Mouse (Mus musculus): ENCODE data around the gene Aldh1a3. TPM values are rescaled to one million over a fixed set of nuclear protein-coding genes. Genes with fewer than 3 reads are reported as not detected.

The Aldh1a3 gene
- not detected for polyA plus RNA-seq (2017; shearing (Covaris generic))

DNA sequence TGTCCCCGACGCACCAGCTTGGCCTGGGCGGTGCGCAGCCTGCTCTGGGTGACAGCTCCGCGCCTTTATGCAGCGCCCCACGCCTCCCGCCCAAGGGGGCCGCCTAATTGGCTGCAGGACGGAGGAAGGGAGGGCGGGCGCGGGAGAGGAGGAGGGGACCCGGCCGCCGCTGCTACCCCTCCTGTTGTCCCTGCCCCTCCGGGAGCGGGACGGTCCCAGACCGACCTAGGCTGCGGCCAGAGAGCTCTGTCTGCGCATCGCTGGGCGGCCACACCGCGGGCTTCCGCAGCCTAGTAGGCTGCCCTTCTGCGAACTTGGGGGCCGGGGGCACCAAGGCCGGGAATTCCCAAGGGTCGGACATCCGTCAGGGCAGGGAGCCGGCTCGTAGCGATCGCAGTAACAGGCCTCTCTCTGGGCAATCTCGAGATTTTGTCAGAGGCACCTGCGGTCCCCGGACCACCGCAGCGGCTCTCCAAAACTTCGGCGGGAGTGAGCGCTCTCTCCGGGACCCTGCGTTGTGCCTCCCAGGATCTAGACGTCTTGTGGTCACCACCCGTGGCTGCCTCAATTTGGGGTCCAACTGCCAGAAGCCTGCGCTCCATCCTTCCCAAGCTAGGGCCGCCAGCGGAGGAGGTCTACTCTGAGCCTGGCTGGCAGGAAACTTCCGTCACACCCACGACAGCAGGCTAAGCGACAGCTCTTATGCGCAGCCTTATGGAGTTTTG is at the start of gene Aldh1a3:
TSS of gene Aldh1a3 (minus strand) at position 81 of the 725 bp plus-strand sequence.

DNA sequence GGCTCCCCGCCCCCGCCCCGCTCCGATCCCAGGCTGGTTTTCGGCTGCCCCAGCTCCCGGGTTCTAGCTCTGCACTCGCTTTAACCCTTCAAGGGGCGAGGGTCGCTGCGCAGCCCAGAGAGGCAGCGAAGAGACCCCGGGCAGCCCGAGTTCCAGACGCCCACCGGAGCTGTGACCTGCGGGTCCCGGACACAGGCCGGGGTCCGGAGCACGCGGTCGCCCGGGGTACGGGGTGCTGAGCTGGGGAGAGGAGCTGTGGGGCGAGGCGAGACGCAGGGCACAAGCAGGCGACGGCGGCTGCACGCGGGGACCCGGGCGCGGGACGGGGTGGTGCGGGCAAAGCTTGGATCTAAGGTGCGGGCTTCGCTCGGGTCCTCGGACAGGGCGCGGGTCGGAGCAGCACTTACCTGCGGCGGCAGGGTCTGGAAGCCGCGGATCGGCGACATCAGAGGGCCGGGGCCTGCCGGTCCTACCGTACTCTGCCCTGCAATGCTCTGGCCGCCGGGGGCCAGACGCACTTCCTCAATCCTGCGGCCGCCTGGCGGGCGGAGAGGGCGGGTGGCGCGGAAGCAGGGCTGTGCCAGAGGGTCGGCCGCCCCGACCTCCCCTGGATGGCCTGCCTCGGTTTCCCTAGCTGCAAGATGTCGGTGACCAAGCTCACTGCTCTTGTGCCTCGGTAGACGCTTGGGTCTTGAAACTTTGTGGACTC is 39.4 kb downstream of the Aldh1a3 start, which contains the start of gene Lrrk1:
TSS of gene Lrrk1 (minus strand) at position 538 of the 709 bp plus-strand sequence.

GRCm38 (mm10) chr7:66365904-66366303 is 61.4 kb downstream of the Aldh1a3 start, which contains the start of gene Gm10974:
Gm10974 (plus strand) TSS chr7:66365905.

Other genes with a start within 250 kb of the Aldh1a3 start
- not detected for gene Gm10974, start 61.6 kb downstream of the Aldh1a3 start, polyA plus RNA-seq (2017; shearing (Covaris generic))
- gene Lrrk1, start 39.2 kb downstream of the Aldh1a3 start, polyA plus RNA-seq (2017; shearing (Covaris generic)) = 4.5 TPM

Data from activated CD4-positive, CD25-positive, alpha-beta regulatory T cell, adult 9 weeks (primary cell).